Mouse (Mus musculus) forebrain, embryonic 14.5 days (tissue): ENCODE results near the gene Acp4. TPM values are rescaled to one million over a fixed set of nuclear protein-coding genes. Genes with fewer than 3 reads are reported as not detected.
"Not testable (repeated sequence)": the region's sequence is repeated elsewhere in the genome, so short reads cannot be mapped to it uniquely, and the experiment has no call there.

Source experiments
- ATAC-seq: fragments of 200-750 bp; cut with Nextera tagmentation; 2 replicates; pipeline ENCODE4 v1.8.0; 2017; ENCODE audit warnings: mild to moderate bottlenecking, moderate library complexity
- DNase-seq: peaks from one replicate; pipeline ENCODE4 v3.0.0-alpha.2; 2015; ENCODE audit warnings: low spot score
- H3K27ac ChIP-seq: fragments of 300-500 bp; sonication (generic); 2 replicates; pipeline ENCODE4 v1.5.1; 2014; ENCODE audit warnings: low read depth, mild to moderate bottlenecking, control low read depth, low read length, moderate library complexity
- H3K27me3 ChIP-seq: fragments of 300-500 bp; sonication (generic); replicated peaks from 2 replicates; pipeline ENCODE4 v1.6.1; 2014; ENCODE audit warnings: low read length, control low read depth, mixed read lengths; ENCODE audit not compliant: control insufficient read depth, insufficient read depth
- H3K36me3 ChIP-seq: fragments of 300-500 bp; sonication (generic); 2 replicates; pipeline ENCODE4 v1.6.1; 2014; ENCODE audit warnings: low read length, control low read depth; ENCODE audit not compliant: control insufficient read depth, insufficient read depth
- H3K4me1 ChIP-seq: fragments of 300-500 bp; sonication (generic); 2 replicates; pipeline ENCODE4 v1.6.1; 2014; ENCODE audit warnings: antibody characterized with exemption, low read length, control low read depth; ENCODE audit not compliant: control insufficient read depth, insufficient read depth
- H3K4me2 ChIP-seq: fragments of 300-500 bp; sonication (generic); 2 replicates; pipeline ENCODE4 v1.6.1; 2014; ENCODE audit warnings: mild to moderate bottlenecking, control low read depth, low read length
- H3K4me3 ChIP-seq: fragments of 300-500 bp; sonication (generic); 2 replicates; pipeline ENCODE4 v1.5.1; 2014; ENCODE audit warnings: low read depth, low read length, control low read depth
- H3K9ac ChIP-seq: fragments of 300-500 bp; sonication (generic); 2 replicates; pipeline ENCODE4 v1.6.1; 2014; ENCODE audit warnings: mild to moderate bottlenecking, low read length, control low read depth, moderate library complexity
- H3K9me3 ChIP-seq: fragments of 300-500 bp; sonication (generic); replicated peaks from 2 replicates; pipeline ENCODE4 v1.6.1; 2016; ENCODE audit warnings: low read length, control low read depth, mixed read lengths; ENCODE audit not compliant: control insufficient read depth
- WGBS: fragments of 180-500 bp; shearing (Covaris S2); extraction: QIAGEN DNeasy Blood & Tissue Kit; methylation state at CpG from one replicate; pipeline ENCODE4 v1.1.7; 2014; 5-methylcytosine and 5-hydroxymethylcytosine counted together
- polyA plus RNA-seq: library from polyadenylated mRNA; unstranded; fragments of >200 nt; fragmentation: Nextera tagmentation; extraction: Ambion mirVana; gene quantifications from 2 replicates; pipeline ENCODE4 v1.2.1, GENCODE M21; 2014

Acp4 gene
- polyA plus RNA-seq, 1 experiment from 2014 or later: not detected

- not testable (repeated sequence) for ATAC-seq, H3K4me1 ChIP-seq, H3K4me3 ChIP-seq, H3K9ac ChIP-seq, H3K27me3 ChIP-seq, H3K4me2 ChIP-seq, DNase-seq, H3K9me3 ChIP-seq, H3K27ac ChIP-seq
- H3K36me3 ChIP-seq: peaks cover 60% of the 10 kb centered on the region
- WGBS: 90% methylated on average over 17 of the region's 17 CpGs
Measured at GRCm38 (mm10) chr7:44250732-44251275, 6.4 kb downstream of the Acp4 start.

GRCm38 (mm10) chr7:44249248-44249647, 7.9 kb downstream of the Acp4 start:
- Histone ChIP-seq H3K4me2 (no peak overlapping the region), H3K27ac (no peak overlapping the region), H3K4me1 (peaks cover 10% of the 10 kb centered on the region), H3K27me3 (no peaks in the 10 kb centered on the region), H3K36me3 (peaks cover 60% of the 10 kb centered on the region), H3K9me3 (no peaks in the 10 kb centered on the region), H3K4me3 (no peak overlapping the region), H3K9ac (no peak overlapping the region)
- WGBS: 94% methylated on average over 4 of the region's 4 CpGs
- ATAC-seq: no peak
- no peak for DNase-seq

- H3K27me3 ChIP-seq: no peaks in the 10 kb centered on the region
- peaks cover 10% of the 10 kb centered on the region for H3K4me1 ChIP-seq
- no peak for DNase-seq
- no peaks in the 10 kb centered on the region for H3K9me3 ChIP-seq
- H3K27ac ChIP-seq: no peak overlapping the region
- peak overlapping the region; percentile 85 for H3K4me3 ChIP-seq
- H3K4me2 ChIP-seq: peak overlapping the region; percentile 84
- WGBS: 91% methylated on average over 2 of the region's 2 CpGs
- H3K9ac ChIP-seq: peak overlapping the region; percentile 96; the same call in 1 of the 2 replicates
- H3K36me3 ChIP-seq: peaks cover 51% of the 10 kb centered on the region
- ATAC-seq: no peak
Measured at GRCm38 (mm10) chr7:44247971-44248370, 9.2 kb downstream of the Acp4 start.

- peaks cover 10% of the 10 kb centered on the region for H3K4me1 ChIP-seq
- H3K27ac ChIP-seq: peak overlapping the region; percentile 91
- peak overlapping the region; percentile 85 for H3K4me3 ChIP-seq
- WGBS: under 1% methylated on average over 23 of the region's 23 CpGs
- peaks cover 41% of the 10 kb centered on the region for H3K36me3 ChIP-seq
- peak overlapping the region; percentile 84 for H3K4me2 ChIP-seq
- H3K9ac ChIP-seq: peak overlapping the region; percentile 96
- H3K27me3 ChIP-seq: no peaks in the 10 kb centered on the region
- DNase-seq (peak; percentile 77), ATAC-seq (peak; percentile 50)
- H3K9me3 ChIP-seq: no peaks in the 10 kb centered on the region
Measured at GRCm38 (mm10) chr7:44246984-44247470, 10.2 kb downstream of the Acp4 start.

GRCm38 (mm10) chr7:44246055-44246983, 10.9 kb downstream of the Acp4 start, which contains the start of the genes 1700028J19Rik and 2410002F23Rik:
Gene 1700028J19Rik (minus strand): TSS chr7:44246695.
Gene 2410002F23Rik (plus strand): TSS chr7:44246722.
- ATAC-seq: peak; percentile 90
- Histone ChIP-seq H3K9ac (peak within 1 kb of the TSS; percentile 96), H3K27ac (peak within 1 kb of the TSS; percentile 91), H3K9me3 (no peaks in the 10 kb centered on the region), H3K27me3 (no peaks in the 10 kb centered on the region), H3K4me3 (peak within 1 kb of the TSS; percentile 85), H3K4me2 (peak within 1 kb of the TSS; percentile 84), H3K4me1 (peaks cover 10% of the 10 kb centered on the region), H3K36me3 (peaks cover 36% of the 10 kb centered on the region)
- WGBS: under 1% methylated on average over 62 of the region's 62 CpGs
- peak; percentile 96 for DNase-seq

- H3K27ac ChIP-seq: no peak overlapping the region
- ATAC-seq (no peak), DNase-seq (no peak)
- H3K9me3 ChIP-seq: no peaks in the 10 kb centered on the region
- H3K9ac ChIP-seq: no peak overlapping the region
- H3K27me3 ChIP-seq: no peaks in the 10 kb centered on the region
- peaks cover 14% of the 10 kb centered on the region for H3K36me3 ChIP-seq
- H3K4me1 ChIP-seq: peaks cover 10% of the 10 kb centered on the region
- H3K4me2 ChIP-seq: no peak overlapping the region
- 44% methylated on average over 1 of the region's 1 CpGs for WGBS
- no peak overlapping the region for H3K4me3 ChIP-seq
Measured at GRCm38 (mm10) chr7:44244080-44244479, 13.1 kb downstream of the Acp4 start.

GRCm38 (mm10) chr7:44241163-44241562, 16.0 kb downstream of the Acp4 start:
- ATAC-seq (no peak), DNase-seq (no peak)
- no peak overlapping the region for H3K4me2 ChIP-seq
- no peak overlapping the region for H3K9ac ChIP-seq
- WGBS: 69% methylated on average over 2 of the region's 2 CpGs
- H3K27me3 ChIP-seq: no peaks in the 10 kb centered on the region
- H3K4me1 ChIP-seq: peaks cover 4% of the 10 kb centered on the region
- no peaks in the 10 kb centered on the region for H3K36me3 ChIP-seq
- H3K9me3 ChIP-seq: no peaks in the 10 kb centered on the region
- H3K4me3 ChIP-seq: no peak overlapping the region
- H3K27ac ChIP-seq: no peak overlapping the region

- H3K4me3 ChIP-seq: no peak overlapping the region
- no peak overlapping the region for H3K4me2 ChIP-seq
- H3K4me1 ChIP-seq: peaks cover 4% of the 10 kb centered on the region
- no peak overlapping the region for H3K27ac ChIP-seq
- H3K27me3 ChIP-seq: no peaks in the 10 kb centered on the region
- no peaks in the 10 kb centered on the region for H3K36me3 ChIP-seq
- no peak overlapping the region for H3K9ac ChIP-seq
- no peak for DNase-seq
- H3K9me3 ChIP-seq: no peaks in the 10 kb centered on the region
- WGBS: 58% methylated on average over 1 of the region's 1 CpGs
- ATAC-seq: no peak
Measured at GRCm38 (mm10) chr7:44240712-44241111, 16.5 kb downstream of the Acp4 start.
